Mouse (Mus musculus) adrenal gland, postnatal 36 days (tissue): ENCODE measurements around the gene Hoxa6. TPM values are rescaled to one million over a fixed set of nuclear protein-coding genes. Genes with fewer than 3 reads are reported as not detected.

Experiments
- DNase-seq, 2 experiments: peaks; one replicate each; pipeline ENCODE4 v3.0.0; 2021; ENCODE audit warnings: mixed read lengths in 1 of 2
- total RNA-seq, 2 experiments: library from RNA; stranded (reverse); gene quantifications; 2 replicates each; pipeline ENCODE4 v1.2.3; 2021

The Hoxa6 gene
- total RNA-seq, 2 experiments from 2014 or later: 2.5 to 4.6 TPM

GRCm38 (mm10) chr6:52215771-52216535 lies 7.4 kb upstream of the Hoxa6 start:
- no peak for DNase-seq

- DNase-seq: no peak
Measured at GRCm38 (mm10) chr6:52215070-52215469, 6.5 kb upstream of the Hoxa6 start.

GRCm38 (mm10) chr6:52214271-52214670 lies 5.7 kb upstream of the Hoxa6 start:
- no peak for DNase-seq

GRCm38 (mm10) chr6:52213119-52213986 lies 4.8 kb upstream of the Hoxa6 start, which contains the start of the genes Hoxa3 and Gm28308:
Hoxa3 (minus strand) TSS chr6:52213336.
Gm28308 (minus strand) TSS chr6:52213339.
- DNase-seq: peak; percentile 72 to 83

- peak in 1 of 2 experiments; percentile 67 for DNase-seq
Measured at GRCm38 (mm10) chr6:52212556-52213118, 4.1 kb upstream of the Hoxa6 start.

GRCm38 (mm10) chr6:52211961-52212360 lies 3.4 kb upstream of the Hoxa6 start:
- no peak for DNase-seq

GRCm38 (mm10) chr6:52211170-52211935 lies 2.8 kb upstream of the Hoxa6 start:
- peak; percentile 87 to 92 for DNase-seq

GRCm38 (mm10) chr6:52209685-52210046 lies 1.1 kb upstream of the Hoxa6 start:
- no peak for DNase-seq

GRCm38 (mm10) chr6:52208868-52209684 lies 554 bp upstream of the Hoxa6 start:
- DNase-seq: no peak

GRCm38 (mm10) chr6:52207684-52207976 lies 892 bp downstream of the Hoxa6 start:
- DNase-seq: no peak

- no peak for DNase-seq
Measured at GRCm38 (mm10) chr6:52206882-52207683, 1.4 kb downstream of the Hoxa6 start.

GRCm38 (mm10) chr6:52205638-52206621 lies 2.6 kb downstream of the Hoxa6 start:
- no peak for DNase-seq

- DNase-seq: no peak
Measured at GRCm38 (mm10) chr6:52205221-52205620, 3.3 kb downstream of the Hoxa6 start.

GRCm38 (mm10) chr6:52204050-52204752 lies 4.3 kb downstream of the Hoxa6 start, which contains the start of gene Hoxa5:
Hoxa5 (minus strand) TSS chr6:52204587.
- DNase-seq: peak; percentile 88 to 93

GRCm38 (mm10) chr6:52203371-52204049 lies 5.0 kb downstream of the Hoxa6 start:
- peak in 1 of 2 experiments; percentile 59 for DNase-seq

- no peak for DNase-seq
Measured at GRCm38 (mm10) chr6:52203121-52203370, 5.5 kb downstream of the Hoxa6 start.

GRCm38 (mm10) chr6:52202362-52203120 lies 6.0 kb downstream of the Hoxa6 start:
- no peak for DNase-seq
